In the genomic region with DNA sequence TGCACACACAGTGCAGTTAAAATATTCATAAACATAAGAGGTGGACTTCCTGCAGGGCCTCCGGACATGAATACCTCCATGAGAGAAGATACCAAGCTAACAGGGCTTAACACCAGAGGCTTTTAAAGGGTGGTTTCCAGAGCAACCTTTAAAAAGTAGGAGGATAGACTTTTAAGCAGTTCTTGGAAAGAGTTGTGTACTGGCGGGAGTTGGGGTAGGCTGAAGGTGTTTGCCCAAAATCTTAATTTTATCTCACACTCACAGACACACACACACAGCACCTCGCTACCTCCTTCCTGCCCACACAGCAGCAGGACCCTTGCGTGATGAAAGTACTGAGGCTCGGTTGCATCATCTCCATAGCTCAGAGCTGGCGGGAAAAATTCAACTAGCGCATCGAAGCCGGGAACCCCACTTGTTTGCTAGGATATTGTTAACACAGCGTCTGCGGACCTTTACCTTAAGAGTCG, we compare ENCODE assay signal across 8 mouse cellular contexts. TPM values are rescaled to one million over a fixed set of nuclear protein-coding genes. Genes with fewer than 3 reads are reported as not detected.
DNase-seq lines count a peak whose midpoint lies in the region; ATAC-seq and TF ChIP-seq lines count a peak whose summit lies in the region.

No protein-coding gene starts in this region.

- H3K9ac ChIP-seq in lung, embryonic 15.5 days: peak overlapping the region; percentile 62
- H3K9ac ChIP-seq in intestine, embryonic 16.5 days (ENCODE audit: low read depth, low read length): peak overlapping the region; percentile 70
- H3K9ac ChIP-seq in neural tube, embryonic 12.5 days: peak overlapping the region; percentile 54

- H3K27me3 ChIP-seq in lung, embryonic 15.5 days: peaks cover 39% of the 10 kb centered on the region
- peaks cover 30% of the 10 kb centered on the region for H3K27me3 ChIP-seq in intestine, embryonic 16.5 days (replicated peaks; ENCODE audit: control insufficient read depth, insufficient read depth, low read length)
- peaks cover 43% of the 10 kb centered on the region for H3K27me3 ChIP-seq in neural tube, embryonic 12.5 days (replicated peaks)

- TF ChIP-seq CTCF in cortical plate, adult 2 months (IDR thresholded peaks at IDR 0.05; ENCODE audit: extremely low read depth, insufficient read depth, low read length): no peak

- H3K4me2 ChIP-seq in lung, embryonic 15.5 days: peak overlapping the region; percentile 91
- peak overlapping the region; percentile 77 for H3K4me2 ChIP-seq in intestine, embryonic 16.5 days (ENCODE audit: low read depth, low read length)
- peak overlapping the region; percentile 85 for H3K4me2 ChIP-seq in neural tube, embryonic 12.5 days (replicated peaks)

- peak overlapping the region; percentile 66 for H3K4me3 ChIP-seq in lung, embryonic 15.5 days
- H3K4me3 ChIP-seq in cortical plate, adult 2 months (ENCODE audit: insufficient read depth, low read length): peak overlapping the region; percentile 51
- H3K4me3 ChIP-seq in intestine, embryonic 16.5 days (ENCODE audit: low read length): peak overlapping the region; percentile 63
- peak overlapping the region; percentile 54 for H3K4me3 ChIP-seq in neural tube, embryonic 12.5 days

- no peak for ATAC-seq in lung, embryonic 15.5 days (ENCODE audit: borderline replicate concordance, extremely low read depth, low FRiP score, low TSS enrichment)
- peak; percentile 14 for ATAC-seq in intestine, embryonic 16.5 days
- peak; percentile 5; the same call in 1 of the 2 replicates for ATAC-seq in neural tube, embryonic 12.5 days (ENCODE audit: low FRiP score, low read depth)

- H3K27ac ChIP-seq in lung, embryonic 15.5 days: peak overlapping the region; percentile 24; the same call in 1 of the 2 replicates
- no peak overlapping the region for H3K27ac ChIP-seq in cortical plate, adult 2 months (ENCODE audit: insufficient read depth, low read length)
- H3K27ac ChIP-seq in intestine, embryonic 16.5 days (ENCODE audit: low read length): 0 out of 2 replicates have a peak overlapping the region, but pooled peaks have one; percentile 11
- H3K27ac ChIP-seq in neural tube, embryonic 12.5 days: no peak overlapping the region

- TF ChIP-seq POLR2A in cortical plate, adult 2 months (IDR thresholded peaks at IDR 0.05; ENCODE audit: extremely low read depth, insufficient read depth, low read length): no peak

- 2% methylated on average over 12 of the region's 12 CpGs for WGBS in lung, embryonic 15.5 days
- 5% methylated on average over 12 of the region's 12 CpGs for WGBS in intestine, embryonic 16.5 days
- WGBS in neural tube, embryonic 12.5 days: 10% methylated on average over 12 of the region's 12 CpGs

- peaks cover 35% of the 10 kb centered on the region for H3K36me3 ChIP-seq in lung, embryonic 15.5 days
- peaks cover 29% of the 10 kb centered on the region for H3K36me3 ChIP-seq in intestine, embryonic 16.5 days (ENCODE audit: control insufficient read depth, insufficient read depth, low read length)
- H3K36me3 ChIP-seq in neural tube, embryonic 12.5 days: peaks cover 29% of the 10 kb centered on the region

- no peaks in the 10 kb centered on the region for H3K9me3 ChIP-seq in lung, embryonic 15.5 days
- no peaks in the 10 kb centered on the region for H3K9me3 ChIP-seq in intestine, embryonic 16.5 days (ENCODE audit: control insufficient read depth, low read length)
- H3K9me3 ChIP-seq in neural tube, embryonic 12.5 days: no peaks in the 10 kb centered on the region

- peaks cover 33% of the 10 kb centered on the region for H3K4me1 ChIP-seq in lung, embryonic 15.5 days
- H3K4me1 ChIP-seq in cortical plate, adult 2 months (ENCODE audit: control insufficient read depth, insufficient read depth, low read length): peaks cover 3% of the 10 kb centered on the region; the same call in 1 of the 2 replicates
- peaks cover 34% of the 10 kb centered on the region for H3K4me1 ChIP-seq in intestine, embryonic 16.5 days (ENCODE audit: control insufficient read depth, insufficient read depth, low read length)
- H3K4me1 ChIP-seq in neural tube, embryonic 12.5 days: peaks cover 56% of the 10 kb centered on the region

- DNase-seq in lung, postnatal 14 days: no peak
- DNase-seq in right cerebral cortex, postnatal 36 days (ENCODE audit: low spot score in 2 of 2): no peak
- no peak for DNase-seq in cerebellum, adult 11-12 months
- DNase-seq in left cerebral cortex, adult 9 months (ENCODE audit: low spot score in 2 of 2): no peak

RNA-seq across cellular contexts. Expression of a gene that starts 0.6 kb away (rescaled TPM):
- 110 and 111 TPM in 2 replicates for polyA plus RNA-seq in lung, embryonic 15.5 days (2015; fragmentation: Nextera tagmentation; extraction: Ambion mirVana)
- polyA plus RNA-seq in cortical plate, adult 2 months (2012; rRNA removed): 38.6 and 39.7 TPM in 2 replicates
- 146 and 170 TPM in 2 replicates for polyA plus RNA-seq in intestine, embryonic 16.5 days (2015; fragmentation: Nextera tagmentation; extraction: Ambion mirVana)
- polyA plus RNA-seq in neural tube, embryonic 12.5 days (2016; fragmentation: Nextera tagmentation; extraction: Ambion mirVana): 74.2 and 76.9 TPM in 2 replicates

RNA-seq across cellular contexts. Expression of a gene that starts 6.9 kb away (rescaled TPM):
- 89.4 and 100 TPM in 2 replicates for polyA plus RNA-seq in lung, embryonic 15.5 days (2015; fragmentation: Nextera tagmentation; extraction: Ambion mirVana)
- 10.0 and 10.6 TPM in 2 replicates for polyA plus RNA-seq in cortical plate, adult 2 months (2012; rRNA removed)
- polyA plus RNA-seq in intestine, embryonic 16.5 days (2015; fragmentation: Nextera tagmentation; extraction: Ambion mirVana): 64.5 and 64.6 TPM in 2 replicates
- polyA plus RNA-seq in neural tube, embryonic 12.5 days (2016; fragmentation: Nextera tagmentation; extraction: Ambion mirVana): 7.3 and 7.6 TPM in 2 replicates

RNA-seq across cellular contexts. Expression of a gene that starts 12.7 kb away (rescaled TPM):
- 1.3 and 1.9 TPM in 2 replicates for polyA plus RNA-seq in lung, embryonic 15.5 days (2015; fragmentation: Nextera tagmentation; extraction: Ambion mirVana)
- polyA plus RNA-seq in cortical plate, adult 2 months (2012; rRNA removed): 3.0 and 3.8 TPM in 2 replicates
- 4.3 and 4.4 TPM in 2 replicates for polyA plus RNA-seq in intestine, embryonic 16.5 days (2015; fragmentation: Nextera tagmentation; extraction: Ambion mirVana)
- polyA plus RNA-seq in neural tube, embryonic 12.5 days (2016; fragmentation: Nextera tagmentation; extraction: Ambion mirVana): 112 and 125 TPM in 2 replicates

RNA-seq across cellular contexts. Expression of a gene that starts 20.2 kb away (rescaled TPM):
- polyA plus RNA-seq in lung, embryonic 15.5 days (2015; fragmentation: Nextera tagmentation; extraction: Ambion mirVana): 0.64 and 1.0 TPM in 2 replicates
- 9.5 and 10.6 TPM in 2 replicates for polyA plus RNA-seq in cortical plate, adult 2 months (2012; rRNA removed)
- 0.32 and 0.67 TPM in 2 replicates for polyA plus RNA-seq in intestine, embryonic 16.5 days (2015; fragmentation: Nextera tagmentation; extraction: Ambion mirVana)
- polyA plus RNA-seq in neural tube, embryonic 12.5 days (2016; fragmentation: Nextera tagmentation; extraction: Ambion mirVana): 4.3 and 5.8 TPM in 2 replicates

Comparison
In these comparisons a context has a peak if more than half of its experiments do, and no peak if none do; other contexts are left out.
1. H3K27ac ChIP-seq: peak in lung, embryonic 15.5 days (single experiment) and intestine, embryonic 16.5 days (single experiment); none in cortical plate, adult 2 months (single experiment) and neural tube, embryonic 12.5 days (single experiment).
2. RNA of a gene that starts 12.7 kb away (polyA plus RNA-seq): 112 to 125 TPM in neural tube, embryonic 12.5 days; 4.3 to 4.4 TPM in intestine, embryonic 16.5 days, 3.0 to 3.8 TPM in cortical plate, adult 2 months and 1.3 to 1.9 TPM in lung, embryonic 15.5 days; every median in the first group is over 10 times any median in the second.
3. Peak in every context shown above with its lines, with median percentiles within 50 percentile points of each other: H3K4me2 ChIP-seq, H3K4me3 ChIP-seq and H3K9ac ChIP-seq.